Mouse (Mus musculus) testis, adult 2 months (tissue): ENCODE measurements around the gene Cacng5.

Experiments used
- CTCF ChIP-seq: fragments of 200-500 bp; IDR thresholded peaks from 2 replicates; pipeline ENCODE4 v1.5.1; 2012; ENCODE audit warnings: low read depth, mild to moderate bottlenecking, inconsistent platforms, low read length, moderate library complexity; ENCODE audit not compliant: control insufficient read depth, insufficient read depth, insufficient replicate concordance
- POLR2A ChIP-seq: fragments of 200-500 bp; IDR thresholded peaks from 2 replicates; pipeline ENCODE4 v1.6.1; 2012; ENCODE audit warnings: low read depth, mild to moderate bottlenecking, inconsistent platforms, low read length, moderate library complexity; ENCODE audit not compliant: control insufficient read depth

DNA sequence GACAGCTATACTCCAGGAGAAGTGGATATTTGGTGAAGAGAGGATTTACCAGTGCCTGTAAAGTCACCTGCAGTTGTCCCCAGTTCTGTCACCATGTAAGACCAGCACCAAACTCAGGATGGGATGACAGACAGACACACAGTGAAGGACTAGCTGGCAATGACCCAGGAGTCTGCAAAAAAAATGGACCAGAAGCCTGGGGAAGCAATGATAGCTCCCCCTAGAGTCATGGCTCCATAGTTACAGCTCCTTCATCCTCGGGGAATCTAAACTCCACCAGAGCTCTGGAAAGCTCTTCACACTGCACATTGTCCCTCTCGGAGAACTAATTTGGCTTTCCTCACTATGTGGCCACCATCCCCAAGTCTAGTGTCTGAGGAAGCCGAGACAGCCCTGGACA lies 1.5 kb downstream of the Cacng5 start:
- TF ChIP-seq CTCF (no peak), POLR2A (no peak)
